Mouse (Mus musculus): ENCODE measurements around the gene Fam162a. TPM values are rescaled to one million over a fixed set of nuclear protein-coding genes. Genes with fewer than 3 reads are reported as not detected.
"Not testable (repeated sequence)": the region's sequence is repeated elsewhere in the genome, so short reads cannot be mapped to it uniquely, and the experiment has no call there.

Gene Fam162a
- polyA plus RNA-seq, 1 experiment from 2014 or later: 731 TPM

DNA sequence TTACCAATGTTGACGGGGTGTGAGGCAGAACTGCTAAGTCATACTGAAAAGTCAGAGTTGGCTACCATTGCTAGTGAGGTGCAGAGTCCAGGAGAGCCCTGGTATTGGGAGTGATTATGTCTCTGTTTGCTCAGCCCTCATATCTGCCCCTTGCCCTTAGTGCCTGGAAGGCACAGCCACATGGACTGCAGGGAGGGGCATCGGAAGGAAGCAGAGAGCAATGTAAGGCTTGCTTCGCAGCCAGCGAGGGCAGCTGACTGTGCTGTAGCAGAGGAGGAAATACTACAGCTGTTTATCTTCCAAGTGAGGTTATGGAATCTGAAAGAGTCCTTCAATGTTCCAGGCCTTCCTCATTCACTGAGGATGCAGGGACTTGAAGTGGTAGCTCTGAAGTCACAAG lies 16.5 kb upstream of the Fam162a start:
- ATAC-seq (ENCODE audit: insufficient number of reproducible peaks, low FRiP score): peak; percentile 66
- Histone ChIP-seq H3K27ac (ENCODE audit: poor library complexity, severe bottlenecking) (no peak overlapping the region), H3K27me3 (replicated peaks) (no peaks in the 10 kb centered on the region), H3K9me3 (replicated peaks) (no peaks in the 10 kb centered on the region), H3K4me2 (no peak overlapping the region), H3K4me3 (no peak overlapping the region), H3K36me3 (peaks cover 76% of the 10 kb centered on the region), H3K4me1 (replicated peaks) (no peaks in the 10 kb centered on the region), H3K9ac (no peak overlapping the region)
- 69% methylated on average over 4 of the region's 4 CpGs for WGBS

DNA sequence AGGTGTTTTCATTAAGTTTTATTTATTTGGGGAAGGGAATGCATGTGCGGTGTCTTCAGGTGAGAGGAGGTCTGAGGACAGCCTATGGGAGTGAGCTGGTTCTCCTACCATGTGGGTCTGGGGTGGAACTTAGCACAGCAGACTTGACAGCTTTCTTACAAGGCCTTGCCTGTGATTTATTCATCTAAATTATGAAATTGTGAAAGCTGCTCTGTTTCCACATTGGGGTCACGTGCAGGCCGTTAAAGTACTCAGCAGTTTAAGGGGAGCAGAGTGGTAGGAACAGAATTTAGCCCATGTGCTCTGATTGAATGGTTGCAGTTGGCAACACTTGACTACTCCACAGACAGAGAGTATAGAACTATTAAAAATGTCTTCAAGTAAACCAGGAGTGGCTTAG lies 8.5 kb upstream of the Fam162a start:
- Histone ChIP-seq H3K4me3 (no peak overlapping the region), H3K27me3 (replicated peaks) (no peaks in the 10 kb centered on the region), H3K4me1 (replicated peaks) (no peaks in the 10 kb centered on the region), H3K36me3 (peaks cover 26% of the 10 kb centered on the region), H3K9ac (no peak overlapping the region), H3K27ac (ENCODE audit: poor library complexity, severe bottlenecking) (no peak overlapping the region), H3K9me3 (replicated peaks) (no peaks in the 10 kb centered on the region), H3K4me2 (no peak overlapping the region)
- ATAC-seq (ENCODE audit: insufficient number of reproducible peaks, low FRiP score): no peak
- 93% methylated on average over 3 of the region's 3 CpGs for WGBS

DNA sequence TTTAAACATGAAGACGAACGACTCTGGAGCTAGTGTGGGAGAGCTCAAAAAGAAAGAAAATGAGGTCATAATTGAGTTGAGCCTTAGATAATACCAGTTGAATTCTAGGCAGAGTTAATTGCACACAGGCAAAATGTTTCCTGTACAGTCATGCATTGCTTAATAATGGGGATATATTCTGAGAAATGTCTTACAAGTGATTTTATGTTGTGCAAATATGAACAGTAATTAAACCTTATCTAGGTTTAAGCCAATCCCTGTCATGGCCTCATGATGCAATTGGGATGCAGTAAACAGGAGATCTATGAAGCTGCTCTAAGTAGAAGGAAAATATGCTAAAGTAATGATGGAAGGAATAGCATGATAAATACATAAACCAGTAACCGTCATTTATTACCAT lies 3.4 kb upstream of the Fam162a start:
- no peak overlapping the region for H3K4me3 ChIP-seq
- H3K9me3 ChIP-seq (replicated peaks): no peaks in the 10 kb centered on the region
- peaks cover under 1% of the 10 kb centered on the region for H3K4me1 ChIP-seq (replicated peaks)
- H3K4me2 ChIP-seq: no peak overlapping the region
- WGBS: 89% methylated on average over 3 of the region's 3 CpGs
- ATAC-seq (ENCODE audit: insufficient number of reproducible peaks, low FRiP score): no peak
- H3K9ac ChIP-seq: no peak overlapping the region
- peaks cover 3% of the 10 kb centered on the region for H3K36me3 ChIP-seq
- no peaks in the 10 kb centered on the region for H3K27me3 ChIP-seq (replicated peaks)
- no peak overlapping the region for H3K27ac ChIP-seq (ENCODE audit: poor library complexity, severe bottlenecking)

DNA sequence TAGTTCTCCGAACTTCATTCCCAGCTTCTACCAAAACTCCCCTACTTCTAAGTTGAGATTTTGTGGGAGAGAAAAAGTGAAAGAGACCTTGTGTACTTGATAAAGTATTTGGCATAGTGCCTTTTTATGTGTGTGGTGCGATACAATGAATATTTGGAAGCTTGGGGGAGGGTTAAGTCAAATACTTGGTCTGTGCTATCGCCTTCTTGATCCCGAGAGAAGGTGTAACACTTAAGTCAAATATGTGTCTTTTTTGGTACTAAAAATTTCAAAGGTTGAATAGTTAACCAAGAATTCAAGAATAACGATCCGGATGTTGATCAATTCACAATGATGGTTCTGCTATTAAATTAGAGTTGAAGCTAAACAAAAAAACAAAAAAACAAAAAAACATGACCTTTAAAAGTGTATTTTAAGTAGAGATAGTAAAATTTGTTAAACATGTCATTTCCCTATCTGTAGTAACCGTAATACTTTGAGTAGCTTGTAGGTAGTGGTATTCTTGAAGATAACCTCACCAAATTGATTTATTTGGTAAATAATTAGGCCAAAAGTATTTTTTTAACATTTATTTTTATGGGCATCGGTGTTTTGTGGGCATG lies 1.1 kb upstream of the Fam162a start:
- peaks cover 6% of the 10 kb centered on the region for H3K36me3 ChIP-seq
- H3K27ac ChIP-seq (ENCODE audit: poor library complexity, severe bottlenecking): peak overlapping the region; percentile 100
- WGBS: 24% methylated on average over 8 of the region's 8 CpGs
- peak overlapping the region; percentile 67 for H3K4me2 ChIP-seq
- peak overlapping the region; percentile 94 for H3K9ac ChIP-seq
- no peaks in the 10 kb centered on the region for H3K27me3 ChIP-seq (replicated peaks)
- ATAC-seq (ENCODE audit: insufficient number of reproducible peaks, low FRiP score): no peak
- no peaks in the 10 kb centered on the region for H3K9me3 ChIP-seq (replicated peaks)
- H3K4me3 ChIP-seq: peak overlapping the region; percentile 95
- peaks cover 22% of the 10 kb centered on the region for H3K4me1 ChIP-seq (replicated peaks)

DNA sequence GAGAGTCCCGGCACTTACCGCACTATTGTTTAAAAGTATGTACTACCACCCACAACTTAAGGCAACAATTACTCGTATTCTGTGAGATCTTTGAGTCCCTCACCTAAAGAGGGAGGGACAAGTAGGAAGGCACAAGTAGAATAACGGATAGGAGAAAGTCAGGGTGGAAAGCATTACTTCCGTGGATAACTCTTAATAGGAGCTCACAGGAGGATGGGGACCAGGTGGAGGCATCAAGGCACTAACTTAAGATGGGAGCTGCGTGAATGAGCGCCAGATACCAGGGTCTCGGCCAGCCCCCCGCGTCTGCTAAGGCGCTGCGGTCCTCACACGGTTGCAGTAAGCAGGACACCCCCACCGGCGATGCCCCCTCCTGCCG lies 334 bp downstream of the Fam162a start:
- Histone ChIP-seq H3K9ac (peak overlapping the region; percentile 94), H3K4me3 (peak overlapping the region; percentile 95), H3K27me3 (replicated peaks) (no peaks in the 10 kb centered on the region), H3K27ac (ENCODE audit: poor library complexity, severe bottlenecking) (peak overlapping the region; percentile 100), H3K9me3 (replicated peaks) (no peaks in the 10 kb centered on the region), H3K36me3 (peaks cover 15% of the 10 kb centered on the region), H3K4me1 (replicated peaks) (peaks cover 34% of the 10 kb centered on the region), H3K4me2 (peak overlapping the region; percentile 67)
- ATAC-seq (ENCODE audit: insufficient number of reproducible peaks, low FRiP score): peak; percentile 19; the same call in 1 of the 2 replicates
- WGBS: 0% methylated on average over 16 of the region's 16 CpGs

DNA sequence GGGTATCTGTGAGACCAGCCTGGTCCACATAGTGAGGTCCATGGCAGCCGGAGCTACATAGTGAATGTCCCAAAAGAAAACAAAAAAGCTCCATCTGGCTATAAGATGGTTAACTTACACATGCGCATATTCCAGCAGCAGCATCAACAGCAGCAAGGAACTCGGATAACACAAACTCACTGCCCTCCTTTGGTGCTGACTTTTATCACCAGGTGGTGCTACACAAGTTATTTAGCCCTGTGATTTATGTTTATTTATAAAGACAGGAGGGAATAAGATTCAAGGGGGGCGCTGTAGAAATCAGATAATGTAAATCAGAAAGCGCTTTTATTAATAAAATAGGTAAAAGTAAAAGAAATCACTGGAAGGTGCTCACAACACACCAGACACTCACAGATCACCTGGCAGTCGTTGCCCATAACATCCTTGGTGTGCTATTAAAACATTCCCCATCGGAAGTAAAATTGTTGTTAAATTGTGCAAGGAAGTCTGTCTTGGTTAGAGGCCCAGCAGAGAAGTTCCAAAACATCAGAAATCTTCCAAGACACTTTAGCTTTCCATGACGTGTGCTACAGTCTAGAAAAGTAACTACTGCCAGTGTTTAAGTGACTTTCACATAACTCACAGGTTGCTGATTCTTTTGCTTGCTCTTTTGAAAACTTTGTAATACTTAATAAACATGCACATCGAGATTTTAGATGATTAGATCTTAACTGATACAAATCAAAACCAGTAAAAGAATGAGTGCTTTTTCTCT lies 1.4 kb downstream of the Fam162a start:
- H3K9ac ChIP-seq: peak overlapping the region; percentile 60

DNA sequence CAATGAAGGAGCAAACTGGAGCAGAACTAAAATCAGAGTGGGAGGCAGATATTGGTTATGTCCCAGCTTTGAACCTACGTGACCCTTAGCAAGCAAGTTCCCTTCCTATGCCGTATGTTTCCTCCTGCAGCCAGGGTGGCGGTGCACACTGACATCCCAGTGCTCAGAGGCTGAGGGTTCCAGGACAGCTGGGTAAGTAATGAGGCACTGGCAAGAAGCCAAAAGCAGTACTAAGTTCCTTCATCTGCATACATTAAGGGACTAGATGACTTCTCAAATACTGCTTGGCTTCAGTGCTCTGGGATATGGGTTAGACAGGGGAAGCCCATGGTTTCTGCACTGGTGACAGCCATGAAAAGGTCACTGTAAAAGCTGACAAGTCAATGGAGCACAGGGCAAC lies 3.0 kb downstream of the Fam162a start:
- no peak for ATAC-seq (ENCODE audit: insufficient number of reproducible peaks, low FRiP score)
- Histone ChIP-seq H3K4me3 (peak overlapping the region; percentile 10; the same call in 1 of the 2 replicates), H3K27me3 (replicated peaks) (no peaks in the 10 kb centered on the region), H3K9ac (0 out of 2 replicates have a peak overlapping the region, but pooled peaks have one; percentile 5), H3K9me3 (replicated peaks) (no peaks in the 10 kb centered on the region), H3K27ac (ENCODE audit: poor library complexity, severe bottlenecking) (no peak overlapping the region), H3K36me3 (peaks cover 18% of the 10 kb centered on the region), H3K4me1 (replicated peaks) (peaks cover 54% of the 10 kb centered on the region), H3K4me2 (peak overlapping the region; percentile 40)
- WGBS: 59% methylated on average over 3 of the region's 3 CpGs

More for the DNA sequence above, 1.4 kb downstream of the Fam162a start:
- Histone ChIP-seq H3K36me3 (peaks cover 18% of the 10 kb centered on the region), H3K27me3 (replicated peaks) (no peaks in the 10 kb centered on the region), H3K4me2 (peak overlapping the region; percentile 70), H3K4me3 (peak overlapping the region; percentile 95), H3K9me3 (replicated peaks) (no peaks in the 10 kb centered on the region), H3K27ac (ENCODE audit: poor library complexity, severe bottlenecking) (no peak overlapping the region), H3K4me1 (replicated peaks) (peaks cover 42% of the 10 kb centered on the region)
- no peak for ATAC-seq (ENCODE audit: insufficient number of reproducible peaks, low FRiP score)
- 34% methylated on average over 9 of the region's 9 CpGs for WGBS

DNA sequence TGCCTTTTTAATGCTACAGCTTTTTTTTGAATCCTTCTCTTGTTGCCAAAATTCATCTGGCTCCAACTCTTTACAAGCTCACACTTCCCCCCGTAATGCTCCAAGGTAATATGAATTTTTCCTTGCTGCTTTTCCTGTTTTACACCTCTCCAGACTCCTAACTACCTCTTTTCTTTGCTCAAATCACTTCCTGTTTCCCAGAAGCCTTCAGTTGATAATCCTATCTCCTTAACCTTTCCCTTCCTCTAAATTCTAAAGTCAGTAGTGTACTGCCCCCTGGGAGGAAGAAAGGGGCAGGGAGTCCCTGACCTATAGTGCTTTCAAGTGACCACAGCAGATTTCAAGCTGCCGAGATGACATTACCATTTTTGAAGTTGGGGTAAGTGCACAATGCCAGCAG lies 3.7 kb downstream of the Fam162a start:
- no peak overlapping the region for H3K4me3 ChIP-seq
- no peaks in the 10 kb centered on the region for H3K27me3 ChIP-seq (replicated peaks)
- H3K9ac ChIP-seq: no peak overlapping the region
- no peak for ATAC-seq (ENCODE audit: insufficient number of reproducible peaks, low FRiP score)
- no peaks in the 10 kb centered on the region for H3K9me3 ChIP-seq (replicated peaks)
- H3K4me1 ChIP-seq (replicated peaks): peaks cover 59% of the 10 kb centered on the region
- H3K4me2 ChIP-seq: no peak overlapping the region
- H3K27ac ChIP-seq (ENCODE audit: poor library complexity, severe bottlenecking): peak overlapping the region; percentile 44; the same call in 1 of the 2 replicates
- H3K36me3 ChIP-seq: peaks cover 19% of the 10 kb centered on the region
- 46% methylated on average over 2 of the region's 2 CpGs for WGBS

DNA sequence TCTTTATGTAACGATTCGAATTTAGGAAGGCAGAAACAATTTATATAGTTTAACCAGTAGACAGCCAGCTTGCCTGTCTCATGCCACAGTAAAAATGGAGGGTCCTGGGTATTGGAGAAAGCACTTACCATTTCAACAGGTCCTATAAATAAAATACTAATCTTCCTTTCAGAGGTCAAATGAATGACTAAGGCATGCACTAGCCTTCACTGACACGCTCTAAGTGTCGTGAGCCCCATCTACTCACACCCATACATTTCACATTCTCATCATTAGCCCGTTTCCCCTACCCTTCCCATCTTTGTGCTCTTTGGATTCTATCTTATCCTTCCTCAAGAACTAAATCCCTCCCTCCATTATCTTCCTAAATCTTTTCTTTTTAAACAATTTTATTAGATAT lies 6.5 kb downstream of the Fam162a start:
- 60% methylated on average over 5 of the region's 5 CpGs for WGBS
- Histone ChIP-seq H3K9me3 (replicated peaks) (no peaks in the 10 kb centered on the region), H3K27me3 (replicated peaks) (no peaks in the 10 kb centered on the region), H3K4me1 (replicated peaks) (peaks cover 74% of the 10 kb centered on the region), H3K27ac (ENCODE audit: poor library complexity, severe bottlenecking) (0 out of 2 replicates have a peak overlapping the region, but pooled peaks have one; percentile 45), H3K36me3 (peaks cover 30% of the 10 kb centered on the region), H3K4me3 (no peak overlapping the region), H3K4me2 (0 out of 2 replicates have a peak overlapping the region, but pooled peaks have one; percentile 2), H3K9ac (no peak overlapping the region)
- no peak for ATAC-seq (ENCODE audit: insufficient number of reproducible peaks, low FRiP score)

DNA sequence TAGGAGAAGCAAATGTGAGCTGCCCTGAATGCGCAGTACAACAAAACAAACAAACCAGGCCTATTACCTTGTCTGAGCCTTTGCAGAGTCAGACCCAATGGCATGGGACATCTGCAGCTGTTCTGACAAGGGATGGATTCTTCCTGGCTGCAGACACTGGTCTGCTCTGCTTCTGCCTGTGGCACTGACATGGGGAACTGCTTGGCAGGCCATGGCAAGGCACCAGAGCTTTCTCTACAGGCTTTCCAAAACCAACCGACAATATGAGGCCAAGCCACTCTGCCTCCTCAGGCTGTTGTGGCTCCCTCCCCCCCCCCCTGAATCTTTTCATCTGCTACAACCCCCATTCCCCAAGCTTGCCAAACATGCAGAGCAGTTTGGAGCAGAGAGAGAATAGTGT lies 8.1 kb downstream of the Fam162a start:
- Histone ChIP-seq H3K27ac (ENCODE audit: poor library complexity, severe bottlenecking) (peak overlapping the region; percentile 9; the same call in 1 of the 2 replicates), H3K9me3 (replicated peaks) (no peaks in the 10 kb centered on the region), H3K9ac (peak overlapping the region; percentile 53), H3K4me1 (replicated peaks) (peaks cover 75% of the 10 kb centered on the region), H3K27me3 (replicated peaks) (no peaks in the 10 kb centered on the region), H3K4me3 (0 out of 2 replicates have a peak overlapping the region, but pooled peaks have one; percentile 6), H3K36me3 (peaks cover 24% of the 10 kb centered on the region), H3K4me2 (no peak overlapping the region)
- no peak for ATAC-seq (ENCODE audit: insufficient number of reproducible peaks, low FRiP score)
- 68% methylated on average over 2 of the region's 2 CpGs for WGBS

DNA sequence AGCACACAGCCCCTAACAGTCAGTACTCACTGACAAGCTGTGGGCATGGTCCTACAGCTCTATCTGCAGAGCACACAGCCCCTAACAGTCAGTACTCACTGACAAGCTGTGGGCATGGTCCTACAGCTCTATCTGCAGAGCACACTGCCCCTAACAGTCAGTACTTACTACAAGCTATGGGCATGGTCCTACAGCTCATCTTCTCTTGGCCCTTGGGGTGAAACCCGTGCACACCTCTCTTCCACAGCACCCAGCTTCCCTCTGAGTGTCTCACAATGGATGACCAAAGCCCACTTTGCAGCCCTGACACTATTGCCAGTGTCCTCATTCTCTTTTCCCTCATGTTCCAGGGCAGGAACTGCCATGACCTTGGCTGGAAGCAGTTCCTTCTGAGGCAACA lies 8.9 kb downstream of the Fam162a start:
- H3K9ac ChIP-seq; H3K9me3 ChIP-seq (replicated peaks); H3K4me2 ChIP-seq; H3K27me3 ChIP-seq (replicated peaks); ATAC-seq (ENCODE audit: insufficient number of reproducible peaks, low FRiP score); H3K27ac ChIP-seq (ENCODE audit: poor library complexity, severe bottlenecking); H3K4me3 ChIP-seq: not testable (repeated sequence)
- Histone ChIP-seq H3K4me1 (replicated peaks) (peaks cover 72% of the 10 kb centered on the region), H3K36me3 (peaks cover 24% of the 10 kb centered on the region)
- 89% methylated on average over 1 of the region's 1 CpGs for WGBS
